Mouse (Mus musculus) heart, adult 18-20 months (tissue): ENCODE measurements at regions not wholly inside any gene's neighbourhood (a gene's known extent, or its start where the extent isn't known, plus 50 kb on each side); places are given as distances from the start of the nearest gene placed in this dataset.

Experiments
- DNase-seq, 2 experiments: peaks; one replicate each; pipeline ENCODE4 v3.0.0; 2021 to 2022; ENCODE audit warnings: mixed read lengths in 1 of 2

GRCm38 (mm10) chr9:61563017-61563416 is 190.9 kb downstream of the Tle3 start:
- DNase-seq, result no peak

- DNase-seq, result no peak
These were observed 189.4 kb downstream of the Tle3 start for GRCm38 (mm10) chr9:61561551-61561950.

- DNase-seq, result peak; percentile 65 to 79
These were observed 186.5 kb downstream of the Tle3 start for GRCm38 (mm10) chr9:61558621-61559020.

- DNase-seq, result no peak
These were observed 184.9 kb downstream of the Tle3 start for GRCm38 (mm10) chr9:61557025-61557424.

GRCm38 (mm10) chr9:61555173-61555572 is 183.0 kb downstream of the Tle3 start:
- DNase-seq, result no peak

GRCm38 (mm10) chr9:61554611-61555010 is 182.4 kb downstream of the Tle3 start:
- DNase-seq, result peak; percentile 37 to 72

GRCm38 (mm10) chr9:61553626-61554025 is 181.5 kb downstream of the Tle3 start:
- peak in 1 of 2 experiments; percentile 18 for DNase-seq

- peak; percentile 29 to 40 for DNase-seq
These were observed 179.2 kb downstream of the Tle3 start for GRCm38 (mm10) chr9:61551361-61551760.

GRCm38 (mm10) chr9:61550326-61550725 is 178.2 kb downstream of the Tle3 start:
- no peak for DNase-seq

GRCm38 (mm10) chr9:61549692-61550241 is 177.6 kb downstream of the Tle3 start:
- no peak for DNase-seq

- DNase-seq, result no peak
These were observed 165.4 kb downstream of the Tle3 start for GRCm38 (mm10) chr9:61537316-61538189.

GRCm38 (mm10) chr9:61533237-61533636 is 161.1 kb downstream of the Tle3 start:
- DNase-seq, result peak; percentile 15 to 17

- DNase-seq, result no peak
These were observed 158.3 kb downstream of the Tle3 start for GRCm38 (mm10) chr9:61530263-61531045.

GRCm38 (mm10) chr9:61528286-61528865 is 156.2 kb downstream of the Tle3 start:
- DNase-seq, result no peak

GRCm38 (mm10) chr9:61527491-61528056 is 155.4 kb downstream of the Tle3 start:
- peak; percentile 9 to 32 for DNase-seq

GRCm38 (mm10) chr9:61520136-61520535 is 148.0 kb downstream of the Tle3 start:
- no peak for DNase-seq

GRCm38 (mm10) chr9:61517906-61518305 is 145.7 kb downstream of the Tle3 start:
- DNase-seq, result no peak

- DNase-seq, result no peak
These were observed 139.3 kb downstream of the Tle3 start for GRCm38 (mm10) chr9:61511436-61511835.

- DNase-seq, result no peak
These were observed 138.2 kb downstream of the Tle3 start for GRCm38 (mm10) chr9:61510217-61510893.

- no peak for DNase-seq
These were observed 137.5 kb downstream of the Tle3 start for GRCm38 (mm10) chr9:61509591-61510191.

GRCm38 (mm10) chr9:61509091-61509490 is 136.9 kb downstream of the Tle3 start:
- no peak for DNase-seq
